Mouse (Mus musculus): ENCODE results near the gene Srgn. TPM values are rescaled to one million over a fixed set of nuclear protein-coding genes. Genes with fewer than 3 reads are reported as not detected.
A peak's percentile ranks its signal among the peaks of the same experiment; 100 is the strongest.

The Srgn gene
- total and polyA plus RNA-seq, 3 experiments = 23.8 to 51.8 (median 49.3) TPM

- Histone ChIP-seq H3K4me1 (ENCODE audit: control insufficient read depth, insufficient read depth, low read length) (peaks cover 4% of the 10 kb centered on the region), H3K36me3 (ENCODE audit: control insufficient read depth, insufficient read depth, low read length) (peaks cover 2% of the 10 kb centered on the region; the same call in 1 of the 2 replicates), H3K79me2 (replicated peaks; ENCODE audit: control insufficient read depth, insufficient read depth, low read length) (0 out of 2 replicates have a peak, but pooled peaks cover 2% of the 10 kb centered on the region), H3K27me3 (ENCODE audit: control insufficient read depth, insufficient read depth, low read length) (no peaks in the 10 kb centered on the region), H3K27ac (no peak overlapping the region), H3K9ac (ENCODE audit: low read depth, low read length) (no peak overlapping the region), H3K4me3 (no peak overlapping the region)
- 6% methylated on average over 1 of the region's 1 CpGs for WGBS
- intact Hi-C loops (cut with DNase I) = loop anchor here (5.0 kb wide), 2 partner anchors 164 to 296 kb away; partner anchors contain the start of gene Ddx50
- DNase-seq = peak in 1 of 2 experiments; percentile 38
- TF ChIP-seq EP300 (IDR thresholded peaks at IDR 0.05; ENCODE audit: insufficient read depth, low read depth, low read length) (no peak), POLR2A (IDR thresholded peaks at IDR 0.05; ENCODE audit: insufficient read depth, low read depth, low read length) (no peak), CTCF (IDR thresholded peaks at IDR 0.05) (peak; percentile 89)
Observed at GRCm38 (mm10) chr10:62488266-62488665, 39.0 kb downstream of the Srgn start.

GRCm38 (mm10) chr10:62486618-62487415 is 40.4 kb downstream of the Srgn start, which contains the start of gene Vps26a:
Gene Vps26a, minus strand, starts transcription at chr10:62486805.
- Histone ChIP-seq H3K79me2 (replicated peaks; ENCODE audit: control insufficient read depth, insufficient read depth, low read length) (peaks cover 2% of the 10 kb centered on the region), H3K36me3 (ENCODE audit: control insufficient read depth, insufficient read depth, low read length) (peaks cover 2% of the 10 kb centered on the region; the same call in 1 of the 2 replicates), H3K9ac (ENCODE audit: low read depth, low read length) (peak within 1 kb of the TSS; percentile 96), H3K27ac (peak within 1 kb of the TSS; percentile 92), H3K27me3 (ENCODE audit: control insufficient read depth, insufficient read depth, low read length) (no peaks in the 10 kb centered on the region), H3K4me1 (ENCODE audit: control insufficient read depth, insufficient read depth, low read length) (peaks cover 4% of the 10 kb centered on the region), H3K4me3 (peak within 1 kb of the TSS; percentile 86)
- DNase-seq = peak; percentile 99
- intact Hi-C loops (cut with DNase I) = loop anchor here (2.0 to 5.0 kb wide), 3 partner anchors 38 to 295 kb away; partner anchors contain the start of genes 4930507D05Rik, Ddx50 and Supv3l1
- TF ChIP-seq EP300 (IDR thresholded peaks at IDR 0.05; ENCODE audit: insufficient read depth, low read depth, low read length) = no peak
- peak; percentile 64 for TF ChIP-seq POLR2A (IDR thresholded peaks at IDR 0.05; ENCODE audit: insufficient read depth, low read depth, low read length)
- WGBS = under 1% methylated on average over 59 of the region's 59 CpGs

- peaks cover 3% of the 10 kb centered on the region for H3K4me1 ChIP-seq (ENCODE audit: control insufficient read depth, insufficient read depth, low read length)
- peak overlapping the region; percentile 92 for H3K27ac ChIP-seq
- H3K36me3 ChIP-seq (ENCODE audit: control insufficient read depth, insufficient read depth, low read length) = peaks cover 2% of the 10 kb centered on the region; the same call in 1 of the 2 replicates
- no peaks in the 10 kb centered on the region for H3K27me3 ChIP-seq (ENCODE audit: control insufficient read depth, insufficient read depth, low read length)
- WGBS = under 1% methylated on average over 45 of the region's 48 CpGs
- H3K9ac ChIP-seq (ENCODE audit: low read depth, low read length) = peak overlapping the region; percentile 96
- no peak for TF ChIP-seq CTCF (IDR thresholded peaks at IDR 0.05)
- TF ChIP-seq POLR2A (IDR thresholded peaks at IDR 0.05; ENCODE audit: insufficient read depth, low read depth, low read length) = no peak
- no peak for TF ChIP-seq EP300 (IDR thresholded peaks at IDR 0.05; ENCODE audit: insufficient read depth, low read depth, low read length)
- no peak for DNase-seq
- H3K4me3 ChIP-seq = peak overlapping the region; percentile 86
- intact Hi-C loops (cut with DNase I) = loop anchor here (2.0 to 5.0 kb wide), 3 partner anchors 37 to 294 kb away; partner anchors contain the start of genes 4930507D05Rik, Ddx50 and Supv3l1
- peaks cover 2% of the 10 kb centered on the region for H3K79me2 ChIP-seq (replicated peaks; ENCODE audit: control insufficient read depth, insufficient read depth, low read length)
Observed at GRCm38 (mm10) chr10:62485878-62486582, 41.2 kb downstream of the Srgn start.

GRCm38 (mm10) chr10:62481108-62481852 is 46.0 kb downstream of the Srgn start:
- no peaks in the 10 kb centered on the region for H3K27me3 ChIP-seq (ENCODE audit: control insufficient read depth, insufficient read depth, low read length)
- H3K9ac ChIP-seq (ENCODE audit: low read depth, low read length) = no peak overlapping the region
- H3K4me3 ChIP-seq = no peak overlapping the region
- intact Hi-C loops (cut with DNase I) = no loop called here
- peaks cover 6% of the 10 kb centered on the region for H3K79me2 ChIP-seq (replicated peaks; ENCODE audit: control insufficient read depth, insufficient read depth, low read length)
- no peak for DNase-seq
- no peak overlapping the region for H3K27ac ChIP-seq
- peaks cover 3% of the 10 kb centered on the region for H3K4me1 ChIP-seq (ENCODE audit: control insufficient read depth, insufficient read depth, low read length)
- TF ChIP-seq CTCF (IDR thresholded peaks at IDR 0.05) (no peak; the same call in 1 of the 2 replicates), POLR2A (IDR thresholded peaks at IDR 0.05; ENCODE audit: insufficient read depth, low read depth, low read length) (no peak), EP300 (IDR thresholded peaks at IDR 0.05; ENCODE audit: insufficient read depth, low read depth, low read length) (no peak)
- 72% methylated on average over 7 of the region's 7 CpGs for WGBS
- H3K36me3 ChIP-seq (ENCODE audit: control insufficient read depth, insufficient read depth, low read length) = peaks cover 17% of the 10 kb centered on the region

DNA sequence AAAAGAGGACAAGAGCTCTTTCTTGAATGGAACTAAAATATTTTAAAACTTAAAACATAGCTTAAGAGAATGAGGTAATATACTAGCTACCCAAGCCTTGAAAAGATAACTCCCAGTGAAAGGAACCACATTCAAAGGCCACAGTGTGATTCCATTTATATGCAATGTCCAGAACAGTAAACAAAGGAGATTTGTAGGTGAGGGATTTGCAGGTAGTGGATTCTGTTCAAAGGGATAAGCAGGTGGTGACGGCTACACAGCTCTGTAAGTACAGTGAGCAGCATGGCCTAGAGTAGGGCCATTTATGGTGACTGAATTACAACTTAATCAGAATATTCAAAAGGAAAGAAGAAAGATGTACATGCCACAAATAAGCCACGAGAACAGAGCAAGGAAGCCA is 50.3 kb downstream of the Srgn start:
- no peak for TF ChIP-seq CTCF (IDR thresholded peaks at IDR 0.05)
- no peak for TF ChIP-seq POLR2A (IDR thresholded peaks at IDR 0.05; ENCODE audit: insufficient read depth, low read depth, low read length)
- TF ChIP-seq EP300 (IDR thresholded peaks at IDR 0.05; ENCODE audit: insufficient read depth, low read depth, low read length) = no peak
- no peak overlapping the region for H3K4me3 ChIP-seq
- no peak for DNase-seq
- no peak overlapping the region for H3K9ac ChIP-seq (ENCODE audit: low read depth, low read length)
- H3K36me3 ChIP-seq (ENCODE audit: control insufficient read depth, insufficient read depth, low read length) = peaks cover 15% of the 10 kb centered on the region
- H3K4me1 ChIP-seq (ENCODE audit: control insufficient read depth, insufficient read depth, low read length) = peaks cover 2% of the 10 kb centered on the region
- intact Hi-C loops (cut with DNase I) = no loop called here
- WGBS = 71% methylated on average over 2 of the region's 2 CpGs
- H3K27me3 ChIP-seq (ENCODE audit: control insufficient read depth, insufficient read depth, low read length) = no peaks in the 10 kb centered on the region
- H3K27ac ChIP-seq = no peak overlapping the region
- H3K79me2 ChIP-seq (replicated peaks; ENCODE audit: control insufficient read depth, insufficient read depth, low read length) = peaks cover 6% of the 10 kb centered on the region
